Mouse (Mus musculus): ENCODE data around the gene Themis. TPM values are rescaled to one million over a fixed set of nuclear protein-coding genes. Genes with fewer than 3 reads are reported as not detected.

Gene Themis
- total RNA-seq, 2 experiments from 2014 or later: not detected

GRCm38 (mm10) chr10:28799469-28799868 lies 131.3 kb downstream of the Themis start:
- DNase-seq (ENCODE audit: low spot score in 2 of 2): no peak

- DNase-seq (ENCODE audit: low spot score in 2 of 2): no peak
Measured at GRCm38 (mm10) chr10:28805160-28805559, 137.0 kb downstream of the Themis start.

GRCm38 (mm10) chr10:28811928-28812570 lies 143.9 kb downstream of the Themis start:
- DNase-seq (ENCODE audit: low spot score in 2 of 2): no peak

GRCm38 (mm10) chr10:28812571-28812936 lies 144.4 kb downstream of the Themis start:
- DNase-seq (ENCODE audit: low spot score in 2 of 2): no peak

GRCm38 (mm10) chr10:28816160-28816559 lies 148.0 kb downstream of the Themis start:
- no peak for DNase-seq (ENCODE audit: low spot score in 2 of 2)

- no peak for DNase-seq (ENCODE audit: low spot score in 2 of 2)
Measured at GRCm38 (mm10) chr10:28822320-28822719, 154.2 kb downstream of the Themis start.

- DNase-seq (ENCODE audit: low spot score in 2 of 2): no peak
Measured at GRCm38 (mm10) chr10:28842605-28843004, 174.4 kb downstream of the Themis start.

- peak in 1 of 2 experiments; percentile 3 for DNase-seq (ENCODE audit: low spot score in 2 of 2)
Measured at GRCm38 (mm10) chr10:28843755-28844717, 175.9 kb downstream of the Themis start.

- no peak for DNase-seq (ENCODE audit: low spot score in 2 of 2)
Measured at GRCm38 (mm10) chr10:28856154-28856553, 188.0 kb downstream of the Themis start.

- no peak for DNase-seq (ENCODE audit: low spot score in 2 of 2)
Measured at GRCm38 (mm10) chr10:28870580-28871354, 202.6 kb downstream of the Themis start.

- DNase-seq (ENCODE audit: low spot score in 2 of 2): no peak
Measured at GRCm38 (mm10) chr10:28874605-28875004, 206.4 kb downstream of the Themis start.

- DNase-seq (ENCODE audit: low spot score in 2 of 2): no peak
Measured at GRCm38 (mm10) chr10:28887643-28888042, 219.5 kb downstream of the Themis start.

- no peak for DNase-seq (ENCODE audit: low spot score in 2 of 2)
Measured at GRCm38 (mm10) chr10:28890886-28891285, 222.7 kb downstream of the Themis start.

GRCm38 (mm10) chr10:28898351-28898750 lies 230.2 kb downstream of the Themis start:
- no peak for DNase-seq (ENCODE audit: low spot score in 2 of 2)
